Mouse (Mus musculus) heart, embryonic 10.5 days (tissue): ENCODE measurements around the gene Tram1l1. TPM values are rescaled to one million over a fixed set of nuclear protein-coding genes. Genes with fewer than 3 reads are reported as not detected.
"Not testable (repeated sequence)": the region's sequence is repeated elsewhere in the genome, so short reads cannot be mapped to it uniquely, and the experiment has no call there.

ENCODE experiments used
- DNase-seq: peaks from one replicate; pipeline ENCODE4 v3.0.0-alpha.2; 2017; ENCODE audit warnings: low spot score
- H3K27ac ChIP-seq: fragments of 300-500 bp; sonication (generic); 2 replicates; pipeline ENCODE4 v1.5.1; 2016; ENCODE audit warnings: mild to moderate bottlenecking
- H3K27me3 ChIP-seq: fragments of 300-500 bp; sonication (generic); 2 replicates; pipeline ENCODE4 v1.6.1; 2016; ENCODE audit warnings: mild to moderate bottlenecking; ENCODE audit not compliant: poor library complexity, insufficient read depth, severe bottlenecking
- H3K36me3 ChIP-seq: fragments of 300-500 bp; sonication (generic); 2 replicates; pipeline ENCODE4 v1.6.1; 2016; ENCODE audit warnings: mild to moderate bottlenecking, moderate library complexity
- H3K4me1 ChIP-seq: fragments of 300-500 bp; sonication (generic); 2 replicates; pipeline ENCODE4 v1.6.1; 2016; ENCODE audit warnings: mild to moderate bottlenecking
- H3K4me3 ChIP-seq: fragments of 300-500 bp; sonication (generic); 2 replicates; pipeline ENCODE4 v1.5.1; 2016; ENCODE audit warnings: mild to moderate bottlenecking, moderate library complexity
- H3K9me3 ChIP-seq: fragments of 300-500 bp; sonication (generic); 2 replicates; pipeline ENCODE4 v1.6.1; 2016; ENCODE audit warnings: mild to moderate bottlenecking, moderate library complexity
- WGBS: fragments of 180-500 bp; shearing (Covaris S2); methylation state at CpG from one replicate; pipeline ENCODE4 v1.1.7; 2016; 5-methylcytosine and 5-hydroxymethylcytosine counted together
- polyA plus RNA-seq: library from polyadenylated mRNA; unstranded; fragments of >200 nt; fragmentation: Nextera tagmentation; extraction: Ambion mirVana; gene quantifications from 2 replicates; pipeline ENCODE4 v1.2.1, GENCODE M21; 2016

The Tram1l1 gene
- 5.1 and 6.3 TPM in 2 replicates for polyA plus RNA-seq

- DNase-seq = peak; percentile 87
- no peaks in the 10 kb centered on the region for H3K36me3 ChIP-seq
- peak within 1 kb of the TSS; percentile 87 for H3K27ac ChIP-seq
These were observed at the start of gene Tram1l1 for GRCm38 (mm10) chr3:124320821-124321576. Gene Tram1l1 (plus strand): TSS chr3:124320855.

GRCm38 (mm10) chr3:124271229-124271628 is 49.4 kb upstream of the Tram1l1 start:
- H3K27ac ChIP-seq = no peak overlapping the region
- H3K36me3 ChIP-seq = no peaks in the 10 kb centered on the region
- 80% methylated on average over 4 of the region's 4 CpGs for WGBS
- no peak for DNase-seq
- H3K4me1 ChIP-seq = no peaks in the 10 kb centered on the region
- H3K27me3 ChIP-seq = no peaks in the 10 kb centered on the region
- no peak overlapping the region for H3K4me3 ChIP-seq
- no peaks in the 10 kb centered on the region for H3K9me3 ChIP-seq

More at GRCm38 (mm10) chr3:124320821-124321576, at the start of gene Tram1l1:
- no peaks in the 10 kb centered on the region for H3K9me3 ChIP-seq
- H3K27me3 ChIP-seq = no peaks in the 10 kb centered on the region
- WGBS = 5% methylated on average over 53 of the region's 53 CpGs
- peak within 1 kb of the TSS; percentile 71 for H3K4me3 ChIP-seq
- peaks cover 6% of the 10 kb centered on the region; the same call in 1 of the 2 replicates for H3K4me1 ChIP-seq

- Histone ChIP-seq H3K36me3 (no peaks in the 10 kb centered on the region), H3K27ac (no peak overlapping the region), H3K9me3 (no peaks in the 10 kb centered on the region), H3K27me3 (no peaks in the 10 kb centered on the region), H3K4me3 (no peak overlapping the region), H3K4me1 (no peaks in the 10 kb centered on the region)
- WGBS = 79% methylated on average over 3 of the region's 3 CpGs
- no peak for DNase-seq
These were observed 49.0 kb upstream of the Tram1l1 start for GRCm38 (mm10) chr3:124271668-124272067.

GRCm38 (mm10) chr3:124272465-124273089 is 48.1 kb upstream of the Tram1l1 start:
- DNase-seq = no peak

GRCm38 (mm10) chr3:124274928-124275609 is 45.6 kb upstream of the Tram1l1 start:
- H3K36me3 ChIP-seq, H3K4me3 ChIP-seq, DNase-seq, H3K4me1 ChIP-seq, H3K27ac ChIP-seq, H3K9me3 ChIP-seq, H3K27me3 ChIP-seq: not testable (repeated sequence)
- WGBS = 14% methylated on average over 13 of the region's 13 CpGs

More at GRCm38 (mm10) chr3:124272465-124273089, 48.1 kb upstream of the Tram1l1 start:
- Histone ChIP-seq H3K36me3 (no peaks in the 10 kb centered on the region), H3K27me3 (no peaks in the 10 kb centered on the region), H3K9me3 (no peaks in the 10 kb centered on the region), H3K4me3 (no peak overlapping the region), H3K4me1 (no peaks in the 10 kb centered on the region), H3K27ac (no peak overlapping the region)
- WGBS = 56% methylated on average over 2 of the region's 2 CpGs

GRCm38 (mm10) chr3:124288936-124289335 is 31.7 kb upstream of the Tram1l1 start:
- not testable (repeated sequence) for H3K4me1 ChIP-seq, DNase-seq, H3K4me3 ChIP-seq, H3K9me3 ChIP-seq, H3K36me3 ChIP-seq, H3K27ac ChIP-seq, H3K27me3 ChIP-seq
- 37% methylated on average over 7 of the region's 7 CpGs for WGBS

GRCm38 (mm10) chr3:124319254-124319653 is 1.4 kb upstream of the Tram1l1 start:
- no peak for DNase-seq
- no peaks in the 10 kb centered on the region for H3K9me3 ChIP-seq
- no peaks in the 10 kb centered on the region for H3K27me3 ChIP-seq
- H3K4me3 ChIP-seq = no peak overlapping the region
- H3K36me3 ChIP-seq = no peaks in the 10 kb centered on the region
- no peak overlapping the region for H3K27ac ChIP-seq
- 75% methylated on average over 4 of the region's 4 CpGs for WGBS
- H3K4me1 ChIP-seq = peaks cover 6% of the 10 kb centered on the region; the same call in 1 of the 2 replicates

- Histone ChIP-seq H3K4me1 (peaks cover 6% of the 10 kb centered on the region; the same call in 1 of the 2 replicates), H3K4me3 (peak overlapping the region; percentile 71), H3K36me3 (no peaks in the 10 kb centered on the region), H3K27ac (peak overlapping the region; percentile 87), H3K27me3 (no peaks in the 10 kb centered on the region), H3K9me3 (no peaks in the 10 kb centered on the region)
- no peak for DNase-seq
- 12% methylated on average over 2 of the region's 2 CpGs for WGBS
These were observed 257 bp upstream of the Tram1l1 start for GRCm38 (mm10) chr3:124320398-124320797.

- Histone ChIP-seq H3K4me3 (no peak overlapping the region), H3K27ac (no peak overlapping the region), H3K4me1 (no peaks in the 10 kb centered on the region), H3K9me3 (no peaks in the 10 kb centered on the region), H3K36me3 (no peaks in the 10 kb centered on the region), H3K27me3 (no peaks in the 10 kb centered on the region)
- DNase-seq = no peak
These were observed 25.8 kb downstream of the Tram1l1 start for GRCm38 (mm10) chr3:124346445-124346844.

- Histone ChIP-seq H3K9me3 (no peaks in the 10 kb centered on the region), H3K27ac (no peak overlapping the region), H3K36me3 (no peaks in the 10 kb centered on the region), H3K4me1 (no peaks in the 10 kb centered on the region), H3K27me3 (no peaks in the 10 kb centered on the region), H3K4me3 (no peak overlapping the region)
- no peak for DNase-seq
- WGBS = 71% methylated on average over 3 of the region's 3 CpGs
These were observed 36.9 kb downstream of the Tram1l1 start for GRCm38 (mm10) chr3:124357533-124357932.

- no peaks in the 10 kb centered on the region for H3K36me3 ChIP-seq
- H3K4me3 ChIP-seq = no peak overlapping the region
- no peaks in the 10 kb centered on the region for H3K9me3 ChIP-seq
- no peak overlapping the region for H3K27ac ChIP-seq
- 82% methylated on average over 2 of the region's 2 CpGs for WGBS
- H3K27me3 ChIP-seq = no peaks in the 10 kb centered on the region
- no peak for DNase-seq
- H3K4me1 ChIP-seq = no peaks in the 10 kb centered on the region
These were observed 51.4 kb downstream of the Tram1l1 start for GRCm38 (mm10) chr3:124372031-124372430.
